Mouse (Mus musculus) liver, embryonic 15.5 days (tissue): ENCODE results near the gene Gadl1. TPM values are rescaled to one million over a fixed set of nuclear protein-coding genes. Genes with fewer than 3 reads are reported as not detected.
A peak's percentile ranks its signal among the peaks of the same experiment; 100 is the strongest.

Experiments
- ATAC-seq: fragments of 200-750 bp; cut with Nextera tagmentation; 2 replicates; pipeline ENCODE4 v1.8.0; 2017; ENCODE audit warnings: moderate number of reproducible peaks, mild to moderate bottlenecking, moderate library complexity; ENCODE audit not compliant: insufficient read depth
- H3K27ac ChIP-seq: fragments of 300-500 bp; sonication (generic); replicated peaks from 2 replicates; pipeline ENCODE4 v1.5.1; 2015; ENCODE audit warnings: mild to moderate bottlenecking, inconsistent platforms
- H3K27me3 ChIP-seq: fragments of 300-500 bp; sonication (generic); 2 replicates; pipeline ENCODE4 v1.6.1; 2015; ENCODE audit warnings: mild to moderate bottlenecking, inconsistent platforms
- H3K36me3 ChIP-seq: fragments of 300-500 bp; sonication (generic); replicated peaks from 2 replicates; pipeline ENCODE4 v1.6.1; 2015; ENCODE audit warnings: moderate library complexity, mild to moderate bottlenecking, inconsistent platforms
- H3K4me1 ChIP-seq: fragments of 300-500 bp; sonication (generic); replicated peaks from 2 replicates; pipeline ENCODE4 v1.6.1; 2015; ENCODE audit warnings: inconsistent platforms
- H3K4me2 ChIP-seq: fragments of 300-500 bp; sonication (generic); 2 replicates; pipeline ENCODE4 v1.6.1; 2015; ENCODE audit warnings: moderate library complexity, mild to moderate bottlenecking, inconsistent platforms
- H3K4me3 ChIP-seq: fragments of 300-500 bp; sonication (generic); replicated peaks from 2 replicates; pipeline ENCODE4 v1.5.1; 2015; ENCODE audit warnings: mild to moderate bottlenecking, inconsistent platforms
- H3K9ac ChIP-seq: fragments of 300-500 bp; sonication (generic); 2 replicates; pipeline ENCODE4 v1.6.1; 2015; ENCODE audit warnings: moderate library complexity, mild to moderate bottlenecking, inconsistent platforms
- H3K9me3 ChIP-seq: fragments of 300-500 bp; sonication (generic); replicated peaks from 2 replicates; pipeline ENCODE4 v1.6.1; 2016; ENCODE audit warnings: inconsistent platforms
- WGBS: fragments of 180-500 bp; shearing (Covaris S2); methylation state at CpG from one replicate; pipeline ENCODE4 v1.1.7; 2015; ENCODE audit warnings: mixed read lengths; ENCODE audit not compliant: insufficient replicate concordance; 5-methylcytosine and 5-hydroxymethylcytosine counted together
- polyA plus RNA-seq: library from polyadenylated mRNA; unstranded; fragments of >200 nt; fragmentation: Nextera tagmentation; extraction: Ambion mirVana; gene quantifications from 2 replicates; pipeline ENCODE4 v1.2.1, GENCODE M21; 2015

Gadl1 gene
- polyA plus RNA-seq, 1 experiment from 2014 or later, result 0.35 TPM

DNA sequence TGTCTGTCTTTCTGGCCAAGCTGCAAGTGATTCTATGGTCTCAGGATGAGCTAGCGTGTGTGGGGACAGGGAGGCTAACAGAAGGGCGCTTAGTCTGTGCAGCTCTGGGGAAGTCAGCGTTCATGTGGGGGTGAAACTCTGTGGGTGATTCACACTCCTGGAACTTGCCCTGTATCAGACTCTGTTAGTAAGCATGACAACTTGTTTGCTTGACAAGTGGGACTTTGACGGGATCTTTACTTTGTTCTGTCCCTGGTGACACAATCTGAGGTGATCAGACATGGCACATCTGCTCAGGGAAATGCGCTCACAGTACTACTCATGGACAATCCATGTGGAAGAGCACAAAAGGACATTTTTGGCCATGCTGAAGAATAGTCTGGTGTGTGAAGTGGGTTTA is 178.0 kb downstream of the Gadl1 start:
- Histone ChIP-seq H3K9ac (no peak overlapping the region), H3K4me2 (no peak overlapping the region), H3K27me3 (no peaks in the 10 kb centered on the region), H3K4me3 (no peak overlapping the region), H3K9me3 (no peaks in the 10 kb centered on the region), H3K36me3 (0 out of 2 replicates have a peak, but pooled peaks cover 9% of the 10 kb centered on the region), H3K4me1 (peaks cover 6% of the 10 kb centered on the region; the same call in 1 of the 2 replicates), H3K27ac (no peak overlapping the region)
- no peak for ATAC-seq
- 81% methylated on average over 5 of the region's 5 CpGs for WGBS

DNA sequence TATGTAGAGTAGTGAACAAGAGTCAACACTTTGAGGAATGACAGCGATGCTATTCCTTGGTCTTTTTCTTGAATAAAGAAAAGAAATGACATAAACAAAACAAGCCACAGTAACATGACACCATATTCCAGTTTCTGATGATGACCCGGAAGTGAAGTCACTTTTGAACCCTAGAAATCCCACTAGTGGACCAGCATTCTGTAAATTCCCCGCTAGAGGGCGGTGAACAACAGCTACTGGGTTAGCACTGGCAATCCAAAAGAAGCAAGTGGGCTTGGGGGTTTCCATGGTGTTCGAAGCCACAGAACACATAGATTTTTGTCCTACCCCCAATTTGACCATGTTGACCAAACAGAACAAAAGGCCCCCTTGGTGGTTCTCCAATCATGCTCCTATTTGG is 178.6 kb downstream of the Gadl1 start:
- no peak overlapping the region for H3K4me3 ChIP-seq
- 0 out of 2 replicates have a peak, but pooled peaks cover 9% of the 10 kb centered on the region for H3K36me3 ChIP-seq
- no peaks in the 10 kb centered on the region for H3K27me3 ChIP-seq
- H3K4me1 ChIP-seq, result peaks cover 6% of the 10 kb centered on the region; the same call in 1 of the 2 replicates
- H3K27ac ChIP-seq, result no peak overlapping the region
- H3K9me3 ChIP-seq, result no peaks in the 10 kb centered on the region
- H3K9ac ChIP-seq, result no peak overlapping the region
- ATAC-seq, result no peak
- no peak overlapping the region for H3K4me2 ChIP-seq
- 26% methylated on average over 5 of the region's 5 CpGs for WGBS

DNA sequence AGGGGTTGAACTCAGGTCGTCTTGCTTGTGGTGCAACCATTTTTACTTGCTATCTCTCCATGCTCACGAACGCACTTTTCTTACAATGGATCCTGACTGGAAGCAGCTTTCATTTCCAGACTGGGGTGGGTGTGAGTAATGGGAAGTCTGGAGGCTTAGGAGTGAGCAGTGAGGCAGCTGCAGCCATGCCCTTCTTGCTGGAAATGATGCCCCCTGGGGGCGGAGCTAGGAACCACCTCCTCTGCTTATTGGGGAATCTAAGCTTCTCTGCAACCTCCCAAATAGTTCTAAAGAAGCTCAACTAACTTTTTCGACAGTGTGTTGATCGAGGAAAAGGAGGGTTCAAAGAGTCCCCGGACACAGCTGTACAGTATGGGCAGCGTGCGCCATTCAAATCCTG is 179.7 kb downstream of the Gadl1 start:
- no peak overlapping the region for H3K4me2 ChIP-seq
- ATAC-seq, result no peak
- 80% methylated on average over 9 of the region's 9 CpGs for WGBS

DNA sequence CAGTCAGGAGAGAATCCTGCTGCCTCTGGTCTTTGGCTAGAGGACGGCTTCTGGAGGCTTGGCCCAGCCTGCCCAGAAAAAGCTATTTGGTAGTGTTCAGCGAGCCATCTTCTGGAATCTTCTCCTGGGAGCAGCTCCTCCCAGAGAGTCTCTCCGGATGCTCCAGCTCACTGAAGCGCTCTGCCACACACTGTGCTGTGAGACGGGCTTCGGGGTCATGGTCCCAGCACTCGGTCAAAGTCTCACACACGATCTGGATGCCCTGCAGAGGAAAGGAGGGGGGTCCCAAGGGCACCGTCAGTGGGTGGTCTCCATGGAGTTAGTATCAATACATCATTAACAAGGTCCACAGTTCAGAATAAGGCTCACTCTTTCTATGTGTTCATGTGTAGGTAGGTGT is 181.0 kb downstream of the Gadl1 start:
- Histone ChIP-seq H3K36me3 (0 out of 2 replicates have a peak, but pooled peaks cover 9% of the 10 kb centered on the region), H3K4me1 (peaks cover 3% of the 10 kb centered on the region; the same call in 1 of the 2 replicates), H3K9ac (no peak overlapping the region), H3K4me2 (no peak overlapping the region), H3K27me3 (no peaks in the 10 kb centered on the region), H3K9me3 (no peaks in the 10 kb centered on the region), H3K27ac (no peak overlapping the region), H3K4me3 (no peak overlapping the region)
- WGBS, result 79% methylated on average over 9 of the region's 9 CpGs
- ATAC-seq, result no peak

More for the DNA sequence above, 179.7 kb downstream of the Gadl1 start:
- Histone ChIP-seq H3K27ac (no peak overlapping the region), H3K4me3 (no peak overlapping the region), H3K4me1 (peaks cover 6% of the 10 kb centered on the region; the same call in 1 of the 2 replicates), H3K9me3 (no peaks in the 10 kb centered on the region), H3K27me3 (no peaks in the 10 kb centered on the region), H3K36me3 (0 out of 2 replicates have a peak, but pooled peaks cover 9% of the 10 kb centered on the region), H3K9ac (no peak overlapping the region)

DNA sequence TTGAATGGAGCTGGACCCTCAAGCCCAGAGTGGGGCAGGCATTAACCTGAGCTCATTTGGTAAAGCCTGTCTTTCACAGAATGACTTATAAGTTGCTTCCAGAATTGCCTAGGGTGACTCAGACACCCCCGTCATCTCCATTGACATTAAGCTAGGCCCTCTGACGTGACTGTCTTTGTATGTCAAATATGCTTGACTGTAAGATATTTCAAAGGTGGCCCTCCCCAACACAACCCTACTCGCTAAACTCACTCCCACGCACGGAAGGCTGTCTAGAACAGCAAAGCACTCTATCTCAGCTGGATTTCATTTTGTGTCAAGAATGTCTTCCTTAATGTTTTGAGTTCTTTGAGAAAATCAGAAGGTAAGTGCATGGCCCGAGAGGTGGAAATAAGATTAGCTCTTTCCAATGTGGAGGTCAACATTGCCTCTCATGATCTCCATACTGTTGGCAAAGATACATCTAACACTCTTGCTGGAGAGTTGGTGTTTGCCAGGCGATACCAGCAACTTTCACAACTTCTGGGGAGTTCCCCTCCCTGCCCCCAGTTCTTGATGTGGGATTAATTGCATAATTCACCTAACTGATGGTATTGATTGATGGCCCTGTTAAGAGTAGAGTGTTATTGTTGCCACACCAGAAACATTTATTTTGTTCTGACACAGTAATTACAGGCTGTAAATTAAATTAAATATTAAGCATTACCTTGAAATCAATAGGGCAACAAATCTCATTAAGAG is 182.0 kb downstream of the Gadl1 start:
- Histone ChIP-seq H3K27me3 (no peaks in the 10 kb centered on the region), H3K4me1 (peaks cover 3% of the 10 kb centered on the region; the same call in 1 of the 2 replicates), H3K4me3 (no peak overlapping the region), H3K9me3 (no peaks in the 10 kb centered on the region), H3K4me2 (no peak overlapping the region), H3K36me3 (0 out of 2 replicates have a peak, but pooled peaks cover 9% of the 10 kb centered on the region), H3K27ac (no peak overlapping the region), H3K9ac (no peak overlapping the region)
- 68% methylated on average over 7 of the region's 7 CpGs for WGBS
- no peak for ATAC-seq

DNA sequence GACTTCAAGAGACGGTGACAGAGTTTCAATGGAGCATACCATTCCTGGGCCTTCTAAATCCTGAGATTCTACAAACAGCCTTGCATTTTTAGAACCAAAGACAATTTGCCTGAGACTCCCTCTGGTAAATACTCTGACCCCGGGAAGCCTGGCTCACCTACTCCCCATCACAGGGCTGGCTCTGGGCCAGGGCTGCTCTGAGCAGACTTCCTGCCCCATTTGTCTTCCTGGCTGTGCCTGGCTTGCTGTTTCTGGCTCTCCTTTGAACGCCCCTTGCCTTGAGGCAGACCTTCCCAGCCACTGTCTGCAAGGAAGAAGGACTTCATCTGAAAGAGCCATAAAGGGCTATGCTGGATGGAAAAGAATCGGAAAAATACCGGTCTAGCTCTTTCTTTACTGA is 182.7 kb downstream of the Gadl1 start:
- Histone ChIP-seq H3K27ac (no peak overlapping the region), H3K9me3 (no peaks in the 10 kb centered on the region), H3K27me3 (no peaks in the 10 kb centered on the region), H3K4me3 (no peak overlapping the region), H3K36me3 (0 out of 2 replicates have a peak, but pooled peaks cover 9% of the 10 kb centered on the region), H3K4me1 (peaks cover 3% of the 10 kb centered on the region; the same call in 1 of the 2 replicates), H3K9ac (no peak overlapping the region), H3K4me2 (no peak overlapping the region)
- ATAC-seq, result no peak
- WGBS, result 65% methylated on average over 5 of the region's 5 CpGs

DNA sequence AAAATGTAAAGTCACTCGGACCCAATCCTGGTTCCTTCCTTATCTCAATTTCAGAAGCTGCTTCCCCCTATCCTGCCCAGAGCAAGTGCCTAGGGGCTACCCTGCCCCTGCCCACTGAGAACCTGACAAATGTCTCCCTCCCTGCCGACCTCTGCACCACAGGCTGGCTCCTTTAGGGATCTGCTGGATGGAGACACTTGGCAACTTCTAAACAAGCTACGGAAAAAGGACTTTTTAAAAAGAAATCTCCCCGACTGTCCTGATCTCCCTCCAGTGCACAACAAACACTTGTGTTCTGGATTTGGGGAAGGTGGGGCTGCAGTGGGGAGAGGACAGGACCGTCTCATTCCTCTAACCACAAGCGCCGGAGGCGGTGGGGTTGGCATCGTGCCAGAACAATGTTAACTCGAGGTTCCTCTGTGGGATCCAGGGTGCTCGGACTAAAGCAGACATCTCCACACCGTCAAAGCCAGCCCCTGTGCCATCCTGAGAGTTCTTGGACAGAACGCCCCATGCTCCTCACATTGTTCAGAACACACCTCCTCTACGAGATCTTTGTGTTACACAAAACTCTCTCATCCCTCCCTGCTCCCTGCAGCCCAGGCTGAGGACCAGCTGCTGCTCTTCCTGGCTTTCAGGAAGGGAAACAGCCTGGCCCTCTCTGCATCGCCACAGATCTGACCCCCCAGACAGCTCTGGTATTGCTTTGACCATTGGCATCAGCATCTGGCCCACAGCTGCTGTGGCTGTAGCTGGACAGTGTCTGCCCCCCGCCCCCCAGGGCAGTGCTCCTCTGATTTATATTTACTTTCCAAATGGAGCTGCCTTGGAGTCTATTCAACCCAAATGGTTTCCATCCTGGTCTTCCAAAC is 189.7 kb downstream of the Gadl1 start:
- H3K4me1 ChIP-seq, result no peaks in the 10 kb centered on the region
- no peaks in the 10 kb centered on the region for H3K27me3 ChIP-seq
- H3K9ac ChIP-seq, result no peak overlapping the region
- no peaks in the 10 kb centered on the region for H3K9me3 ChIP-seq
- ATAC-seq, result no peak
- H3K4me3 ChIP-seq, result no peak overlapping the region
- H3K36me3 ChIP-seq, result peaks cover 7% of the 10 kb centered on the region; the same call in 1 of the 2 replicates
- no peak overlapping the region for H3K27ac ChIP-seq
- no peak overlapping the region for H3K4me2 ChIP-seq
- WGBS, result 54% methylated on average over 16 of the region's 16 CpGs

DNA sequence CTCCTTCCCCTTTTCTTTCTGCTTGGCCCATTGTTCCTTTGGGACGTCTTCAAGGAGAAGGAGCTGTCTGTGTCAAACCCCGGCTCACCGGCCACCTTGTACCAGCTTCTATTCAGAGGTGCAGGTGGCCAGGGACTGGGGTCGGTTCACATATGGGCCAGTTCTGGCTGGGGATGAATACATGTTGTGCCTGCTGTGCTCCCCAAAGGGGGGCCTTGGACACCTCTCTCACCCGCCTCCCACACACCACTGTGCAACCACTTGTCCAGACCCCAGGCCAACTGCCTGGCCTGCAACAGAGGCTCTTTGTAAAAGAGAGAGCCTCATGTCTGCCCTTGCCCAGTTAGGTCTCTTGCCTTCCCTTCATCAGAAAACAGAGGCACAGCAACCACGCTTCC is 190.3 kb downstream of the Gadl1 start:
- no peaks in the 10 kb centered on the region for H3K4me1 ChIP-seq
- peaks cover 8% of the 10 kb centered on the region; the same call in 1 of the 2 replicates for H3K36me3 ChIP-seq
- ATAC-seq, result no peak
- H3K9ac ChIP-seq, result no peak overlapping the region
- WGBS, result 68% methylated on average over 6 of the region's 6 CpGs
- no peaks in the 10 kb centered on the region for H3K9me3 ChIP-seq
- H3K27me3 ChIP-seq, result no peaks in the 10 kb centered on the region
- no peak overlapping the region for H3K27ac ChIP-seq
- H3K4me2 ChIP-seq, result no peak overlapping the region
- H3K4me3 ChIP-seq, result no peak overlapping the region

DNA sequence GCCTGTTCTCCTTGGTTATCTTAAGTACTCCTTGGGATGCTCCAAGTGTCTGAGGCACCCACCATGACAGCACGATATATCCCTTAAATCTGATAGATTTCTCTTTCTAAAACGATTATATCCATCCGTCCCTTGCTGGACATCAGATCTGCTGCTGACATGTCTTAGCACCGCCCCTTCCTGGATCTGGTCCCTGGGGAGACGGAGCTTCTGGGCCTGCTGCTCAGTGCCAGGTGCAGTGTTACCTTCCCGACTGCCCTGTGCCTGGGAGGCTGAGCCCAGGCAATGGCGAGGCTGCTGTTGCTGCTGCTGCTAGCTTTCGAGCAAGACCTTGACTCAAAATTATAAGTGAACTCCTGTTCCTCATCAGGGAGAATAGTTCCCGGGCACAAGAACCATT is 190.8 kb downstream of the Gadl1 start:
- H3K36me3 ChIP-seq, result peaks cover 8% of the 10 kb centered on the region; the same call in 1 of the 2 replicates
- ATAC-seq, result no peak
- H3K9me3 ChIP-seq, result no peaks in the 10 kb centered on the region
- no peaks in the 10 kb centered on the region for H3K27me3 ChIP-seq
- no peak overlapping the region for H3K9ac ChIP-seq
- no peak overlapping the region for H3K4me2 ChIP-seq
- H3K4me1 ChIP-seq, result no peaks in the 10 kb centered on the region
- H3K27ac ChIP-seq, result no peak overlapping the region
- WGBS, result 69% methylated on average over 9 of the region's 9 CpGs
- H3K4me3 ChIP-seq, result no peak overlapping the region

DNA sequence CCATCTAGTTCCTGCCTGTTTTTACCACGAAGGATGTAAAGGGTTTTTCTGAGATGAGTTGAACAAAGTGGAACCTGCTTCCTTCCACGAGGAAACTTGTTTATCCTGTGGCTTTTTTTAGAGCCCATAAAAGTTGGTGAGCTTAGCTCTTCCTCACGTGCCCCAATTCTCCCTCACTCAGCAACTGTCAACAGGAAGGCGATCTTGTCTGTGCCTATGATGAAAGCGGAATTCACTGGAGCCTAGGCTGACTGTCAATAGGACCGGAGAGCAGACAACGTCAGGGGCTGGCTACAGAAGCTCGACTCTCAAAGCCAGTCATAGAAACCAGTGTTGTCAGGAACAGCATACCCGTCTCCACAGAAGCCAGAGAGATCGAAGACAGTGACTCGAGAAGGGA is 192.6 kb downstream of the Gadl1 start:
- no peak overlapping the region for H3K27ac ChIP-seq
- 54% methylated on average over 11 of the region's 11 CpGs for WGBS
- ATAC-seq, result peak; percentile 22; the same call in 1 of the 2 replicates
- H3K4me2 ChIP-seq, result no peak overlapping the region
- no peaks in the 10 kb centered on the region for H3K4me1 ChIP-seq
- no peaks in the 10 kb centered on the region for H3K27me3 ChIP-seq
- H3K4me3 ChIP-seq, result no peak overlapping the region
- H3K9ac ChIP-seq, result no peak overlapping the region
- H3K9me3 ChIP-seq, result no peaks in the 10 kb centered on the region
- H3K36me3 ChIP-seq, result peaks cover 15% of the 10 kb centered on the region

DNA sequence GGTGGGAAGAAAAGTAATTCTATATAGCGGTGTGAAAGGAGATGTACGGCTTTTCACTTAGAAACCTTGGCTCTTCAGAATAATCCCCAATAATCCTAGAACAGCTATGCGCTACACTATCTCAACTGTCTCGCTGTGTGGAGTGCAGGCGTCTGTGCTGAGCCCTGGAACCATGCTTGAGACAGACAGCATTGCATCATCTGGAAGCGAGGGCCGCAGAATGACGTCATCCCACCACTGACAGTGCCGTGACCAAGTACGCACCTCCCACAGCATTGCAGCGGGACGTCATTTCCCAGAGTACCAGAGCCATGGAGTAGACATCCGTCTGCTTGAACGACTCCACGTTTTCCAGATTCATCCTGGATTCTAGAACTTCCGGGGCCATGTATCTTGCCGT is 195.5 kb downstream of the Gadl1 start:
- no peak overlapping the region for H3K4me3 ChIP-seq
- WGBS, result 75% methylated on average over 17 of the region's 17 CpGs
- no peak for ATAC-seq
- H3K9ac ChIP-seq, result no peak overlapping the region
- H3K4me2 ChIP-seq, result no peak overlapping the region
- H3K27ac ChIP-seq, result no peak overlapping the region
- H3K27me3 ChIP-seq, result no peaks in the 10 kb centered on the region
- no peaks in the 10 kb centered on the region for H3K9me3 ChIP-seq
- peaks cover 29% of the 10 kb centered on the region for H3K36me3 ChIP-seq
- H3K4me1 ChIP-seq, result no peaks in the 10 kb centered on the region
